Mouse (Mus musculus) kidney, embryonic 14.5 days (tissue): ENCODE measurements around the gene Vsig8. TPM values are rescaled to one million over a fixed set of nuclear protein-coding genes. Genes with fewer than 3 reads are reported as not detected.

Source experiments
- ATAC-seq: fragments of 200-750 bp; cut with Nextera tagmentation; 2 replicates; pipeline ENCODE4 v1.8.0; 2017; ENCODE audit warnings: moderate number of reproducible peaks, mild to moderate bottlenecking, moderate TSS enrichment, moderate library complexity; ENCODE audit not compliant: low FRiP score, low TSS enrichment
- H3K27ac ChIP-seq: fragments of 300-500 bp; sonication (generic); 2 replicates; pipeline ENCODE4 v1.5.1; 2014; ENCODE audit warnings: low read depth, mild to moderate bottlenecking, low read length, moderate library complexity, mixed read lengths
- H3K27me3 ChIP-seq: fragments of 300-500 bp; sonication (generic); 2 replicates; pipeline ENCODE4 v1.6.1; 2014; ENCODE audit warnings: mild to moderate bottlenecking, low read length; ENCODE audit not compliant: control insufficient read depth, insufficient read depth
- H3K36me3 ChIP-seq: fragments of 300-500 bp; sonication (generic); 2 replicates; pipeline ENCODE4 v1.6.1; 2014; ENCODE audit warnings: low read length, mixed read lengths; ENCODE audit not compliant: control insufficient read depth, insufficient read depth
- H3K4me1 ChIP-seq: fragments of 300-500 bp; sonication (generic); 2 replicates; pipeline ENCODE4 v1.6.1; 2014; ENCODE audit warnings: low read length, mixed read lengths; ENCODE audit not compliant: control insufficient read depth, insufficient read depth
- H3K4me2 ChIP-seq: fragments of 300-500 bp; sonication (generic); replicated peaks from 2 replicates; pipeline ENCODE4 v1.6.1; 2014; ENCODE audit warnings: low read depth, mild to moderate bottlenecking, low read length
- H3K4me3 ChIP-seq: fragments of 300-500 bp; sonication (generic); 2 replicates; pipeline ENCODE4 v1.5.1; 2014; ENCODE audit warnings: mild to moderate bottlenecking, low read length
- H3K9ac ChIP-seq: fragments of 300-500 bp; sonication (generic); 2 replicates; pipeline ENCODE4 v1.6.1; 2014; ENCODE audit warnings: low read depth, mild to moderate bottlenecking, low read length, moderate library complexity
- H3K9me3 ChIP-seq: fragments of 300-500 bp; sonication (generic); 2 replicates; pipeline ENCODE4 v1.6.1; 2016; ENCODE audit warnings: low read length; ENCODE audit not compliant: control insufficient read depth
- WGBS: fragments of 180-500 bp; shearing (Covaris S2); extraction: QIAGEN DNeasy Blood & Tissue Kit; methylation state at CpG from one replicate; pipeline ENCODE4 v1.1.7; 2014; 5-methylcytosine and 5-hydroxymethylcytosine counted together
- polyA plus RNA-seq: library from polyadenylated mRNA; unstranded; fragments of >200 nt; fragmentation: Nextera tagmentation; extraction: Ambion mirVana; gene quantifications from 2 replicates; pipeline ENCODE4 v1.2.1, GENCODE M21; 2014

Gene Vsig8
- polyA plus RNA-seq, 1 experiment from 2014 or later = 0.19 TPM

GRCm38 (mm10) chr1:172525027-172525764 lies 30.5 kb upstream of the Vsig8 start:
- H3K4me3 ChIP-seq = no peak overlapping the region
- H3K27me3 ChIP-seq = 0 out of 2 replicates have a peak, but pooled peaks cover 3% of the 10 kb centered on the region
- no peak for ATAC-seq
- no peaks in the 10 kb centered on the region for H3K9me3 ChIP-seq
- H3K4me1 ChIP-seq = peaks cover 15% of the 10 kb centered on the region; the same call in 1 of the 2 replicates
- no peak overlapping the region for H3K9ac ChIP-seq
- peak overlapping the region; percentile 55; the same call in 1 of the 2 replicates for H3K27ac ChIP-seq
- H3K4me2 ChIP-seq = no peak overlapping the region
- no peaks in the 10 kb centered on the region for H3K36me3 ChIP-seq
- 41% methylated on average over 15 of the region's 15 CpGs for WGBS

- H3K9ac ChIP-seq = no peak overlapping the region
- 66% methylated on average over 7 of the region's 7 CpGs for WGBS
- H3K4me3 ChIP-seq = no peak overlapping the region
- H3K27ac ChIP-seq = no peak overlapping the region
- no peaks in the 10 kb centered on the region for H3K36me3 ChIP-seq
- 0 out of 2 replicates have a peak, but pooled peaks cover 3% of the 10 kb centered on the region for H3K27me3 ChIP-seq
- H3K4me2 ChIP-seq = no peak overlapping the region; the same call in 1 of the 2 replicates
- H3K4me1 ChIP-seq = peaks cover 14% of the 10 kb centered on the region; the same call in 1 of the 2 replicates
- no peaks in the 10 kb centered on the region for H3K9me3 ChIP-seq
- no peak for ATAC-seq
Observed at GRCm38 (mm10) chr1:172525971-172526370, 29.8 kb upstream of the Vsig8 start.

DNA sequence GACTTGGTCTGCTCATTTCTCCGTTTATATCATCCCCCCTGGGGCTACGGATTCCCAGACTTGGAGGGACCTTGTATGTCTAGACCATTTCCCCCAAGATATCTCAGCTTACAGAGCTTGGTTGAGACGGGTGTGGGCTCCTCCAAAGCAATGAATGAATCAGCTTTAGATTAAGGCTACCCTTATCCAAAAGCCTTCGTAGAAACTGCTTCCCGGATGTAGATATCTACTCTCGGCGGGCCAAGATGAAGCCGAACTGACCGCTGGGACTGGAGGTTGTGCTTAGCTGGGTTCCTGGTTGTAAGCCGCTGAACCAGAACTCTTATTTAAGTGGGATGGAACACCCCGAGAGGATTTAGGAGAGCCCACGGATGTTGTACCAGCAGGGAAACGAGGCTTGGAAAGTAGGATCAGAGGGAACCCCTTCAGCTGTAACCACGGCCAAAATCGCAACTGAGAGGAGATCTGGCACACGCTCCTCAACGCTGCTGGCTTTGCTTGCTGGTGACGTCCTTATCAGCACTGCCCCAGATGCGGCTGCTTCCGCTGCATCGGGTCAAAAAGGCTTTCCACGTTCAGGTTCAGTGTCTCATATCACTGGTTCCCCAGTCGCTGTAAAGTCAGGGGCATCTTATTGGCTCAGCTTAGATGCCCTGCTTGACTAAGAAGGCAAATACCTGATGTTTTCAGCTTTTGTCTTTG lies 29.2 kb upstream of the Vsig8 start:
- Histone ChIP-seq H3K4me2 (no peak overlapping the region; the same call in 1 of the 2 replicates), H3K4me3 (no peak overlapping the region), H3K9ac (no peak overlapping the region), H3K27ac (no peak overlapping the region), H3K27me3 (0 out of 2 replicates have a peak, but pooled peaks cover 3% of the 10 kb centered on the region), H3K9me3 (no peaks in the 10 kb centered on the region), H3K4me1 (peaks cover 10% of the 10 kb centered on the region; the same call in 1 of the 2 replicates), H3K36me3 (no peaks in the 10 kb centered on the region)
- no peak for ATAC-seq
- 71% methylated on average over 23 of the region's 23 CpGs for WGBS

- Histone ChIP-seq H3K4me1 (peaks cover 10% of the 10 kb centered on the region; the same call in 1 of the 2 replicates), H3K9me3 (no peaks in the 10 kb centered on the region), H3K4me3 (no peak overlapping the region), H3K27ac (no peak overlapping the region), H3K36me3 (no peaks in the 10 kb centered on the region), H3K4me2 (no peak overlapping the region), H3K27me3 (0 out of 2 replicates have a peak, but pooled peaks cover 3% of the 10 kb centered on the region), H3K9ac (no peak overlapping the region)
- 94% methylated on average over 10 of the region's 10 CpGs for WGBS
- no peak for ATAC-seq
Observed at GRCm38 (mm10) chr1:172527431-172527830, 28.3 kb upstream of the Vsig8 start.

GRCm38 (mm10) chr1:172528701-172529100 lies 27.0 kb upstream of the Vsig8 start:
- Histone ChIP-seq H3K36me3 (no peaks in the 10 kb centered on the region), H3K9ac (no peak overlapping the region), H3K4me1 (peaks cover 10% of the 10 kb centered on the region; the same call in 1 of the 2 replicates), H3K9me3 (no peaks in the 10 kb centered on the region), H3K4me2 (no peak overlapping the region), H3K27ac (no peak overlapping the region), H3K27me3 (0 out of 2 replicates have a peak, but pooled peaks cover 3% of the 10 kb centered on the region), H3K4me3 (no peak overlapping the region)
- peak; percentile 80 for ATAC-seq
- WGBS = 5% methylated on average over 7 of the region's 7 CpGs

DNA sequence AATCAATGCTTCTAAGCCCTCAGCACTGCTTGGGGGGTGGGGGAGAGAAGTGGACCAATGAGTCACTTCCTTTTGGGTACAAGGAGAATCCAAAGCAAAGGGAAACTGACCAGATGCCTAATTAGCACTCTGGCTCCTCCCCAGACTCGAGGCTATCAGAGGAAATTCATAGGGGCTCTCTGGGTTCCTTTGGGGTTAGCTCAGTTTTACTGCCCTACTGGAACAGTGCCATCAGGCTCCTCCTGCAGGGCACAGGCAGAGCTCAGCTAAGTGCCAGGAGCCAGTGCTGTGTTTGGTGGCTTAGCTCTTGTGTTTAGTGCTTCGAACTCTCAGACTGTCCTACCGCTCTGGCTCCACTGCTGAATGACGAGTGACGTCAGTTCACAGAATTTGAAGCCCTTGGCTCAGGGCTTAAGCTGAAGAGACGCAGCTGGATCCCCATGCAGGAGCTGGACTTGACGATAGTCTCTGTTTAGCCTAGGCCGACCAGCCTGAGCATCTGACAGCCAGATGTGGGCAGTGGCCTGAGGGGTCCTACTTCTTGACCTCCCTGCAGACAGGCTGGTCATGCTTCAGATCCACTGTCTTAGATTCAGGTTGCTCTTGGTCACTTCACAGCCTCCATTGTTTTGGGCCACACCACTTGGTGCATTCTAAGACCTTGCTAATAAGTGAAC lies 25.1 kb upstream of the Vsig8 start:
- H3K4me1 ChIP-seq = 0 out of 2 replicates have a peak, but pooled peaks cover 4% of the 10 kb centered on the region
- H3K27ac ChIP-seq = no peak overlapping the region
- H3K9ac ChIP-seq = no peak overlapping the region
- H3K27me3 ChIP-seq = 0 out of 2 replicates have a peak, but pooled peaks cover 3% of the 10 kb centered on the region
- H3K9me3 ChIP-seq = no peaks in the 10 kb centered on the region
- H3K36me3 ChIP-seq = no peaks in the 10 kb centered on the region
- 21% methylated on average over 8 of the region's 8 CpGs for WGBS
- ATAC-seq = 0 out of 2 replicates have a peak, but pooled peaks have one; percentile 10
- no peak overlapping the region for H3K4me2 ChIP-seq
- H3K4me3 ChIP-seq = no peak overlapping the region

GRCm38 (mm10) chr1:172532551-172532950 lies 23.2 kb upstream of the Vsig8 start:
- H3K36me3 ChIP-seq = no peaks in the 10 kb centered on the region
- H3K4me1 ChIP-seq = 0 out of 2 replicates have a peak, but pooled peaks cover 4% of the 10 kb centered on the region
- peak; percentile 87 for ATAC-seq
- H3K27ac ChIP-seq = no peak overlapping the region
- H3K4me2 ChIP-seq = peak overlapping the region; percentile 36
- 3% methylated on average over 13 of the region's 13 CpGs for whole genome bisulfite sequencing
- no peaks in the 10 kb centered on the region for H3K27me3 ChIP-seq
- no peaks in the 10 kb centered on the region for H3K9me3 ChIP-seq
- H3K9ac ChIP-seq = 0 out of 2 replicates have a peak overlapping the region, but pooled peaks have one; percentile 20
- peak overlapping the region; percentile 16 for H3K4me3 ChIP-seq

DNA sequence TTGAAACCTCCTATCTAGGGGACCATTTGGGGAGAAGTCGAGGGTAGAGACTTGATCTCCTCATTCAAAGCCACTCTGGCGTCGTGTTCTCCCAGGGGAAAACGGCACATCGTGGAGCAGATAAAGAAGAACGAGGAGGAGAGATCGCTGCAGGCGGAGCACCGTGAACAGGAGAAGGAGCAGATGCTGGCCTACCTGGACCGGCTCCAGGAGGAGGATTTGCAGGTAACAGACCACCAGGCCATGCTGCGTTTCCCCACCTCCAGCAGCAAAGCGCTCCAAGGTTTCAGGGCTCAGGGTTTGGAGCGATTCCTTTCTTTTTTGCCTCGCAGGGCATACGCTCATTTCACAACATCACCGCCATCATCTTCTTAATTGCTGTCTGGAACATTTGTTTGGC lies 20.6 kb upstream of the Vsig8 start:
- WGBS = 86% methylated on average over 16 of the region's 16 CpGs
- Histone ChIP-seq H3K36me3 (no peaks in the 10 kb centered on the region), H3K27me3 (no peaks in the 10 kb centered on the region), H3K9me3 (no peaks in the 10 kb centered on the region), H3K4me3 (no peak overlapping the region), H3K4me2 (no peak overlapping the region), H3K27ac (no peak overlapping the region), H3K9ac (no peak overlapping the region), H3K4me1 (0 out of 2 replicates have a peak, but pooled peaks cover 4% of the 10 kb centered on the region)
- no peak for ATAC-seq
